Mouse (Mus musculus): Measurements from ENCODE around the gene Card9. TPM values are rescaled to one million over a fixed set of nuclear protein-coding genes. Genes with fewer than 3 reads are reported as not detected.

Card9 gene
- polyA plus RNA-seq, 1 experiment from 2014 or later: 1.9 TPM

Other genes starting within 250 kb of the Card9 start
- gene Nacc2, start 237.7 kb downstream of the Card9 start, polyA plus RNA-seq (2015; fragmentation: Nextera tagmentation; extraction: Ambion mirVana): 24.5 and 25.8 TPM in 2 replicates
- 3.3 and 4.5 TPM in 2 replicates for gene Lhx3, start 152.6 kb downstream of the Card9 start, polyA plus RNA-seq (2015; fragmentation: Nextera tagmentation; extraction: Ambion mirVana)
- 15.3 and 16.7 TPM in 2 replicates for gene Qsox2, start 123.4 kb downstream of the Card9 start, polyA plus RNA-seq (2015; fragmentation: Nextera tagmentation; extraction: Ambion mirVana)
- gene Ccdc187, start 66.4 kb downstream of the Card9 start, polyA plus RNA-seq (2015; fragmentation: Nextera tagmentation; extraction: Ambion mirVana): 0.15 and 0.19 TPM in 2 replicates
- 177 and 185 TPM in 2 replicates for gene Gpsm1, start 45.4 kb downstream of the Card9 start, polyA plus RNA-seq (2015; fragmentation: Nextera tagmentation; extraction: Ambion mirVana)
- gene Dnlz, start 8.8 kb downstream of the Card9 start, polyA plus RNA-seq (2015; fragmentation: Nextera tagmentation; extraction: Ambion mirVana): 30.1 and 32.6 TPM in 2 replicates
- gene Snapc4, start 19.7 kb upstream of the Card9 start, polyA plus RNA-seq (2015; fragmentation: Nextera tagmentation; extraction: Ambion mirVana): 29.1 and 36.4 TPM in 2 replicates
- 158 and 169 TPM in 2 replicates for gene Entr1, start 28.4 kb upstream of the Card9 start, polyA plus RNA-seq (2015; fragmentation: Nextera tagmentation; extraction: Ambion mirVana)
- 96.0 and 98.9 TPM in 2 replicates for gene Pmpca, start 28.4 kb upstream of the Card9 start, polyA plus RNA-seq (2015; fragmentation: Nextera tagmentation; extraction: Ambion mirVana)
- 24.9 and 25.6 TPM in 2 replicates for gene Inpp5e, start 48.3 kb upstream of the Card9 start, polyA plus RNA-seq (2015; fragmentation: Nextera tagmentation; extraction: Ambion mirVana)
- gene Sec16a, start 84.3 kb upstream of the Card9 start, polyA plus RNA-seq (2015; fragmentation: Nextera tagmentation; extraction: Ambion mirVana): 15.4 and 19.3 TPM in 2 replicates
- 13.3 and 15.1 TPM in 2 replicates for gene Notch1, start 155.7 kb upstream of the Card9 start, polyA plus RNA-seq (2015; fragmentation: Nextera tagmentation; extraction: Ambion mirVana)
- 75.4 and 76.2 TPM in 2 replicates for gene Egfl7, start 219.1 kb upstream of the Card9 start, polyA plus RNA-seq (2015; fragmentation: Nextera tagmentation; extraction: Ambion mirVana)
- gene Gm20532, start 225.7 kb upstream of the Card9 start, polyA plus RNA-seq (2015; fragmentation: Nextera tagmentation; extraction: Ambion mirVana): not detected in 2 replicates
- gene Agpat2, start 243.5 kb upstream of the Card9 start, polyA plus RNA-seq (2015; fragmentation: Nextera tagmentation; extraction: Ambion mirVana): 6.2 and 7.2 TPM in 2 replicates